Mouse (Mus musculus) kidney, postnatal 4 days (tissue): Measurements from ENCODE around the gene Olfr541.
"Not testable (repeated sequence)": the region's sequence is repeated elsewhere in the genome, so short reads cannot be mapped to it uniquely, and the experiment has no call there.

Experiments
- DNase-seq, 2 experiments: peaks; one replicate each; pipeline ENCODE4 v3.0.0; 2021; ENCODE audit warnings: mixed read lengths in 2 of 2

Gene Olfr541

DNA sequence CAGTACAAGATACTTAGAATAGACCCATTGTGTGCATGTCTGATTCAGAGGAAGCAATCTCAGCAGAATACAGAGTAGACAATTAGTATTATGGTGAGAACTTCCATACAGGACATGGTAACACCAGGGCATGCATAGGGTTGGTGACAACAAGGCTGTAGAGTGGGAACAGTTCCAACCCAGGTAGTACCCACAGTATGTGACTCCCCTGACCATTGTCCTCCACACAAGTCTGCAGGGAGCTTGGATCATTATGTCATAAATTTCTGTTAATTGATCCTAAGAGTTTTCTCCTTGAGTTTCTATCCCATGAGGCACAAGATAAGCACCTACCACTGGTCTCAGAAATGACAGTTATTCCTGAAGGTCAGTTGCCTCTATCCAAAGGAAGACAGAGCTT is at the start of gene Olfr541:
Gene Olfr541, plus strand, starts transcription at position 301 of the 400 bp plus-strand sequence.
- no peak for DNase-seq

DNA sequence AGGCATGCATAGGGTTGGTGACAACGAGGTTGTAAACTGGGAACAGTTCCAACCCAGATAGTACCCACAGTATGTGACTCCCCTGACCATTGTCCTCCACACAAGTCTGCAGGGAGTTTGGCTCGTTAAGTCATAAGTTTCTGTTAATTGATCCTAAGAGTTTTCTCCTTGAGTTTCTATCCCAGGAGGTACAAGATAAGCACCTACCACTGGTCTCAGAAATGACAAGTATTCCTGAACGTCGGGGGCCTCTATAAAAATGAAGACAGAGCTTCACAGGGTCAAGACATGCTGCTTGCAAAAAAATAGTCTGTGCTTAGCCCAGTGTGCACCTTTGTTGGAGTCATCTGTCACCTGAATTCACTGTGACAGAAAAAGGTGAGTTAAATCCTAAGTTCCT is 37.4 kb upstream of the Olfr541 start, which contains the start of gene Olfr539:
Gene Olfr539, plus strand, starts transcription at position 301 of the 400 bp plus-strand sequence.
- no peak for DNase-seq

GRCm38 (mm10) chr7:140670693-140671092 is 26.4 kb upstream of the Olfr541 start:
- not testable (repeated sequence) for DNase-seq

DNA sequence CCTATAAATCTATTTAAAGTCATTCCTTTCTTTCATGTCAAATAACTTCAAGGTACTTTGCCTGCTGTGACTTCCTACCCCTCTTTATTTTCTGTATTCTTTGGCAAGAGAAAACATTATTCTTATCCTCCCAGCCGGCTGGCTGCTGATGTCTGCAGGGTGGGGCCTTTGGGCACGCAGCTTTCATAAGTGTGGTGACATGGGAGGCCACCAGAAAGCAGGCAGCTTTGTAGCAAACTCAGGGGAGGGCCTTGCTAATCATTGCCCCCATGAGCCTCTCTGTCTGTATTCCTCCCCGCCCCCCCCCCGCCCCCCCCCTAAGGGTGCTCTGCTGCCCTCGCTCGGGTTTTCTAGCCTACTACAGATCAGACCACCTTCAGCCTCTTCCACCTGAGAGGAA is 21.2 kb upstream of the Olfr541 start:
- no peak for DNase-seq

GRCm38 (mm10) chr7:140679591-140679990 is 17.5 kb upstream of the Olfr541 start:
- DNase-seq = not testable (repeated sequence)

DNA sequence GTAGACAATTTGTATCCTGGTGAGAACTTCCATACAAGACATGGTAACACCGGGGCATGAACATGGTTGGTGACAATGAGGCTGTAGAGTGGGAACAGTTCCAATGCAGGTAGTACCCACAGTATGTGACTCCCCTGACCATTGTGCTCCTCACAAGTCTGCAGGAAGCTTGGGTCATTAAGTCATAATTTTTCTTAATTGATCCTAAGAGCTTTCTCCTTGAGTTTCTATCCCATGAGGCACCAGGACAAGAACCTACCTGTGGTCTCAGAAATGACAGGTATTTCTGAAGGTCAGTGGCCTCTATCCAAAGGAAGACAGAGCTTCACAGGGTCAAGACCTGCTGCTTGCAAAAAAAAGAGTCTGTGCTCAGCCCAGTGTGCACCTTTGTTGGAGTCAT is 15.4 kb upstream of the Olfr541 start, which contains the start of gene Olfr45:
Gene Olfr45, plus strand, starts transcription at position 301 of the 400 bp plus-strand sequence.
- no peak for DNase-seq

DNA sequence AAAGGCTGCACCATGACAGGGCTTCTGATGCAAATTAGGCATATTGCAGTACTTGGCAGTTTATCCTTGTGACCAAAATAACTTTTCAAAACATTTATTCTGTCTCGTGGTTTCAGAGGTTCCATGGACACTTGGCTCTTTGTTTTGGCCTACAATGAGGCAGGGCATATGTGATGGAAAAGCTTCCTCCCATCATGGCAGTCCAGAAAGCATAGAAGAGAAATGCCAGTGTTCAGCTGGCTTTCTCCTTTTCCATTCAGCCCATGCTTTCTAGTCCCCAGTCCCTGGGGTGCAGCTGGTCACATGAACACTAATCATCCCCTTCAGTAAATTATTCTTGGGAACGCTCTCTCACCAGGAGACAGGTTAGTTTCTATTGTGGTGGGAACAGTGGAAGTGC is 9.3 kb downstream of the Olfr541 start:
- no peak for DNase-seq

GRCm38 (mm10) chr7:140707536-140708284 is 10.6 kb downstream of the Olfr541 start:
- DNase-seq = no peak

GRCm38 (mm10) chr7:140717155-140718055 is 20.3 kb downstream of the Olfr541 start:
- no peak for DNase-seq

DNA sequence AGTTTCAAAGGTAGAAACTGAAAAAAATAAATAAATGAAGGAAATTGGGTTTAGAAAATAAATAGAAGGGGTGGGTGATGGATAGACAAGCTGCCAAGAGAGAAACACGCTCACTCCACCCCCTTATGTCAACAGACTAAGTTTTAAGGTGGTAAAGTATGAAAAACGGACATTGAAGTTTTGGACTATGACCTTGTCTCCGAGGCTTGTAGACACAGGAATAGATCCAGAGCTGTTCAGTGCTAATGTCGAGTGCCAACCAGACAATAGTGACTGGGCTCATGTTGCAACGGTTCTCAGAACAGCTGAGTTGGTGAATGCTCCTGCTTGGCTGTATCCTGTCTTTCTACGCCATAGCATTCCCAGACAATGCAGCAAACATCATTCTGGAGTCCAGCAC is 24.0 kb downstream of the Olfr541 start:
- DNase-seq = no peak

DNA sequence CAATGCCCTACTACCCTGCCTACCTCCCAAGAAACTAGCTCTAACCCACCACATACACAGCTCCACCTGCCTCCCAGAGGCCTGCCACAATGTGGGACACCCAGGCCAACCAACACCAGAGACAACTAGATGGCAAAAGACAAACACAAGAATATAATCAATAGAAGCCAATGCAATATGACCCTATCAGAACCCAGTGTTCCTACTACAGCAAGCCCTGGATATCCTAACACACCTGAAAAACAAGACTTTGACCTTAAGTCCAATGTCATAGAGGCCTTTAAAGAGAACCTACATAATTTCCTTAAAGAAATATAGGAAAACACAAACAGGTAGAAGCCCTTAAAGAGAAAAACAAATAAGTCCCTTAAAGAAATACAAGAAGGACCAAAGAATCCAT is 28.5 kb downstream of the Olfr541 start:
- no peak for DNase-seq

- no peak for DNase-seq
These were observed 36.1 kb downstream of the Olfr541 start for GRCm38 (mm10) chr7:140733162-140733561.

DNA sequence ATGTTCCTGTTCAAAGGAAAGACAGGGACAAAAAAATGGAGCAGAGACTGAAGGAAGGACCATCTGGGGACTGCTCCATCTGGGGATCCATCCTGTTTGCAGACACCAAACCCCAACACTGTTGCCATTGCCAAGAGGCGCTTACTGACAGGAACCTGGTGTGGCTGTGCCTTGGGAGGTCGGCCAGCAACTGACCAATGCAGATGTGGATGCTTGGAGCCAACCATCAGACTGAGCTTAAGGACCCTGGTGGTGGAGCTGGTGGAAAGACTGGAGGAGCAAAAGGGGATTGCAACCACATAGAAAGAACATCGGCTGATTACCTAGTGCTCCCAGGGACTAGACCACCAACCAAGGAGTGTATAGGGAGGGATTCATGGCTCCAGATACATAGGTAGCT is 50.3 kb downstream of the Olfr541 start:
- no peak for DNase-seq

DNA sequence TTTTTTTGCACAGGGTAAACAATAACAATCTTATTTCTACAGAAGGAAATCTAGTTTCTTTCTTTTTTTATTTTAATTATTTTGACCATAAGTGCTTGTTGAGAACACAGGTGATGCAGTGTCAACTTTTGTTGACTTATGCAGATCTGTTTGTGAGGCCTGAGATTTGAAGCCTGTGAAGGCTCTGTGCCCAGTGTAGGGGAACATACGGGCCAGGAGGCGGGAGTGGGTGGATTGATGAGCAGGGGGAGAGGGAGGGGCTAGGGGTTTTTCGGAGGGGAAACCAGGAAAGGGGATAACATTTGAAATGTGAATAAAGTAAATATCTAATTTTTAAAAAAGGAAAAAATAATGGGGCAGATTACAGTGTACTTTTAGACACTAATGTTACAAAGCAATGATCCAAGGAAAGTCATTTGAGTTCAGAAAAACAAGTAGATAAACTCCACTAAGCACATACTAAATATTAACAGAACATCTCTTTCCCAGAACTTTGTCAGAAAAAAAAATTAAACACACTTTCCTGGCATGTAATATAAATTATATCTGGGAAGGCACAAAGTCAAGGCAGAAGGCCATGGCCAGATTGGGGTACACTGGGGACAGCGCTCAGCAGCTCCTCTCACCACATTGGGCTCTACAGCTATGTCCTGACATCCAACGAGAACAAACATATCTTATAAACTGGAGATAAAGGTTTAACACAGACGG is 51.2 kb downstream of the Olfr541 start:
- no peak for DNase-seq

DNA sequence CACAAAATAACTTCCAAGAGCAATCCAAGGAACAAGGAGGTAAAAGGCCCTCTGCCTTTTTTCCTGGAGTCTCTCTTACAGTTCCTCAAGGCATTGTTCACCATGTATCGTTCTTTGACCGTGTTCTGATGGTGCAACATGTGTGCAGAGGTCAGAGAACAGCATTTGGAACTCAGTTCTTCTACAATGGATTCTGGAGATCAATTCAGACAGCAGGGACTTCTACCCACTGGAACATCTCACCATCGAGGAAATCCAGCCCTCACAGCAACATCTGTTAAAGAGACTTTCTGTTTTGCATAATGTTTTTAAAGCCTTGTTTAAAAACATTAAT is 51.7 kb downstream of the Olfr541 start:
- DNase-seq = no peak

DNA sequence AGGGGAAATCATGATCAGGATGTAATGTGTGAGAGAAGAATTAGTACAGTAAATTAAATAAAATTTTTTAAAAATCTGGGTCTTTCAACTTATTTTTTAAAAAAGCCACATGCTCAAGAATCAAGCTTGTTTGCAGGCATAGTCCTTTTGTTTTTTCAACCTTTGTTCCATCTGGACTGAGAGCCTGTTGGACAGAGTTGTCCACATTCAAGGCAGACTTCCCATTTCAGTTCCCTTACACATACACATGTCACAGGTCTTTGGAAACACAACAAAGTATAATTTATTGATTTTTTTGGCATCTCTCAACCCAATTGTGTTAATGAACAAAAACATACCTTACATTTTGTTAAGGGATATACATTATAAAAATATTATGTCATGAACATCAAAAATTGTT is 57.5 kb downstream of the Olfr541 start:
- DNase-seq = no peak
